Mouse (Mus musculus): ENCODE data around the gene B3gnt2.

GRCm38 (mm10) chr11:22777531-22777930 lies 83.2 kb downstream of the B3gnt2 start:
- no peak for TF ChIP-seq POLR2A (IDR thresholded peaks at IDR 0.05; ENCODE audit: low read depth, low read length)
- peak; percentile 27; the same call in 1 of the 2 replicates for TF ChIP-seq CTCF (IDR thresholded peaks at IDR 0.05; ENCODE audit: extremely low read depth, insufficient read length, insufficient replicate concordance, low read depth, low read length)

Measured in small intestine, adult 2 months (tissue).